Mouse (Mus musculus): ENCODE data around the gene Eif3b.
A peak's percentile ranks its signal among the peaks of the same experiment; 100 is the strongest.
"Not testable (repeated sequence)": the region's sequence is repeated elsewhere in the genome, so short reads cannot be mapped to it uniquely, and the experiment has no call there.

The Eif3b gene

DNA sequence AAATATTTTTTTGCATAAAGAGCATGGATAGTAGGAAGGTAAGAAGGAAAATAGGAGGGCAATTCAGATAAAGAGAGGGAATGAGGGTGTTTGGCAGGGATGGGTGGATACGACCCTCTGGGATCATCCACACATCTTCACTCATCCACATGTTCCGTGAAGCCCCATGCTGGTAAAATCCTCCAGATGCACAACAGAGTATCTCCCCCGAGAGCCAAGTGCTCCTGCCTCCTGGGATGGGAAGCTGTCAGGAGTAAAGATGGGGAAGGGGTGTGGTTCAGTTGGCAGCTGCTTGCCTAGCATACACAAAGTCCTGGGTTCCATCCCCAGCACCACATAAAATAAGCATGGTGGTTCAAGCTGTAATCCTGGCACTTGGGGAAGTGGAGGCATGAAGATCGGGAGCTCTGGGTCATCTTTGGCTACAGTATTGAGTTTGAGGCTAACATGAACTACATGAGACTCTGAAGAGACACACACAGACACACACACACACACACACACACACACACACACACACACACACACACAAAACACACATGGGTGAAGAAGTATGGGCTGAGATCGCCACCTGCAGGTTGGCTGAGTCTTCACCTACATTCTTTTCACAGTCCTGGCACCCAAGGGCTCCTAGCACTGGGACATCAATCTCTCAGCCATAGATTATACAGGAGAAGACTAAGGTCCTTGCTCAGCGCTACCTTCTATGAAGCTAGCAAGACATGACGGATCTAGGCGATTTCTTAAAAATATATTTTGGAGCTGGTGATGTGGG is 22.8 kb upstream of the Eif3b start:
- peak; percentile 53 for DNase-seq

DNA sequence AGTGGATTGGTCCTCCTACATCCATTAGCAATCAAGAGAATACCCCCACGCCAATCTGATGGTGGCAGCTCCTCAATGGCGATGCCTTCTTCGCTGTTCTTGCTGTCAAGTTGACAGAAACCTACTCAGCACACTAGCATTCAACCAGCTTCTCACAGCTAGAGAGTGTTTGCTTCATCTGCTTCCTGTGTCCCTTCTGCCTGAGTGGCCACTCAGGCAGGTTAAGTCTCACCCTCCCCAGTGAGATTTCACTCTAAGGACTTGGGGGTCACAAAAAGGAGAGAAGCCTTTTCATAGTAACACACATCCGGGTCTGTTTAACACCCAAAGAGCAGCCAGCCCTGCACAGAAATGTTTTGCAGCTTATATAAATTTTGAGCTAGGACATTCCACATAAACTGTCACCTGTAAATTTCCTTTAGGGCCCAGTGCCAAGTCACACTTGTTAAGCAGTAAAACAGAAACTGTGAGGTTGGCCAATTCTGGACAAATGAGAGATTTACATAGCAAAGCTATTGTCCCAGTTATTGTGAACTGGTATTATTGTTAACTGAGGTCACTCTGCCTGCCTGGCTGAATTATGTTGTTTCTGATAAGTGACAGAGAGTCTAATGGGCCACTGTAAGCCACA is 16.4 kb upstream of the Eif3b start:
- peak; percentile 25 for DNase-seq

DNA sequence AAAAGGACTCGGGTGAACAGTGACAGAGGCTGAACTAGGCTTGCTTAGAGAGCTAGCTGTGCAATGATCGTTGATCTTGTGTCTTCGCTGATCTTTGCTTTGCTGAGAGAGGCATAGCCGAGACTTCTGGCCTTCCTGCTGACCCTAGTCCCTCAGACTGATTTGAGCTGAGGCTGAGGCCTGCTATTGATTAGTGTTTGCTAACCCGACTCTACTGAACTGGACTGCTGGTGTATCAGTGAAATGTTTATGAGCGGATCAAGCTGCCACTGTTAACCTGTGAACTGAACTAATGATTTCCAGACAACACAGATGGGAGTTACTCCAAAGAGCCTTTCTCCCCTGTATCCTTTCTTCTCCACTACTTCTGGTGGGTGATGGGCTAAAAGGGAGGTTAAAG is 14.0 kb upstream of the Eif3b start:
- no peak for DNase-seq

DNA sequence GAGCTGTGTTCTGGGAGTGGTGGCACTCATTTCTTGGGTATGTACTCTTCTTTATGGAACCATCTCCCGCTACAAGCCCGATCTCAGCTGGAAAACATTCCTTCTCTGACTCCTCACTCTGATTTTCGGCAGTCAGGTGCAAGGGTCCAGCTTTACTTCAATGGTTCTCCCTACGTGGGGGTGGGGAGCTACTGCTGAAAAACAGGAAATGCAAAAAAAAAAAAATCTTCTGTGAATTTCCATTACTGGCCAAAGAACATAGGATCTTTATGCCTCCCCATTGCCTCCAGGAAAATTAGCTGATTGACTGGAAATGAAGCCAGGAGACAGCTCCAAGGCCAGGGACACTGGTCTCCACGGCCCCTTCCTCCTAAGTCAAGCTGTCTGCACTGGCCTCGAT is 12.5 kb upstream of the Eif3b start:
- no peak for DNase-seq

DNA sequence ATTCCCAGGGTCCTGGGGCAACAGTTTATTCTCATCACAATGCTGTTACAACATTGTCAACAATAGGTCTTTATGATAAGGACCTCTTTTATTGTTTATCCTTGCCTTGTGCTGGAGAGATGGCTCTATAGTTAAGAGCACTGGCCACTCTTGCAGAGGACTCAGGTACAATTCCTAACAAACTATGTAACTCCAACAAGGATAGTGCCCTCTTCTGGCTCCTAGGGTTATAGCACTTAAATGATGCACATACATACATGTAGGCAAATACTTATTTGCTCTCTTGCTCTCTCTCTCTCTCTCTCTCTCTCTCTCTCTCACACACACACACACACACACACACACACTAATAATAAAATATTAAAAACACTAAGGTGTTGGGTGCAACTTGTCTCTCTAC is 10.3 kb upstream of the Eif3b start:
- DNase-seq, result no peak

DNA sequence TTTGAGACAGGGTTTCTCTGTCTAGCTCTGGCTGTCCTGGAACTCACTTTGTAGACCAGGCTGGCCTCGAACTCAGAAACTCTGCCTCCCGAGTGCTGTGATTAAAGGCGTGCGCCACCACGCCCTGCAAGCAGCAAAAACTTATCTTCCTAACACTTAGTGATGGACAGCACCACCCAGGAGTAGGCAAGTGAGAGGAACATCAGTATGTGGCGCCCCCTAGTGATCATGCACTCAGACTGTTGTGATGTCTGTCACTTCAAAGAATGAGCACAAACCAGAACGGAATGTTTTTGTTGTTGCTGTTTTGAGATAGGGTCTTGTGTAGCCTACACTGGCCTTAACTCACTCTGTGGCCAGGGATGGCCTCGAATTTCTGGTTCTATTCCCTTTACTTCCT is 7.8 kb upstream of the Eif3b start:
- DNase-seq, result peak; percentile 70

DNA sequence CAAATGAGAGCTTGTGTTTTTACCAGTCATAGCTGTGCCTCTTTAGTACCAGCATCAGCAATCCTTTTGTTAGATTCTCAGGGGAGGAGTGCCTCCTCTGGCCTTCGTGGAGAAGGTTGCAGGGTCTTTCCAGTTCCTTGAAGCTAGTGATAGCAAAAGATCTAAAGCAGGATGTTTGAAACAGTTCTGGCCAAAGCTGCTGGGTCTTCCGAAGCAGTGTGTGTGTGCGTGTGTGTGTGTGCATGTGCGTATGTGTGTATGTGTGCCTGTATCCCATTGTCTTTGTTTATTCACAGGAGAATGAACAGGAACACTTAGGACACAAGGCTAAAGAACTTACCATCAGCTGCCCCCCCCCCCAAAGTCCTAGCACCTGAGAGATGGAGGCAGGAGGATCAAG is 4.5 kb upstream of the Eif3b start:
- no peak for DNase-seq

DNA sequence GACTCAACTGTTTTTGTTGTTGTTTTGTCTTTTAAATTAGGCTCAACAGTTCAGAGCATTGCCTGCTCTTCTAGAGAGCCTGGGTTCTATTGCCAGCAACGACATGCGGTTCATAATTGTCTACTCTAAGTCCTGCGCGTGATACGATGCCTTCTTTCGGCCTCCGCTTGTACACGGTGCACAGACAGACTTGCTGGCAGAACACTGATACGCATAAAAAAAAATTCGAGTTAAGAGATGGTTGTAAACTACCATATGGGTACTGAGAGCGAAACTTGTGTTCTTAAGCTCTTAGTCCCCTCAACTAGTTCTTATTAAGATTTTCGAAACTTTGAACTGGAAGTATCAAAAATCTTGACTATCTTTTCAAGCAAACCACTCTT is 1.0 kb upstream of the Eif3b start:
- DNase-seq, result no peak

DNA sequence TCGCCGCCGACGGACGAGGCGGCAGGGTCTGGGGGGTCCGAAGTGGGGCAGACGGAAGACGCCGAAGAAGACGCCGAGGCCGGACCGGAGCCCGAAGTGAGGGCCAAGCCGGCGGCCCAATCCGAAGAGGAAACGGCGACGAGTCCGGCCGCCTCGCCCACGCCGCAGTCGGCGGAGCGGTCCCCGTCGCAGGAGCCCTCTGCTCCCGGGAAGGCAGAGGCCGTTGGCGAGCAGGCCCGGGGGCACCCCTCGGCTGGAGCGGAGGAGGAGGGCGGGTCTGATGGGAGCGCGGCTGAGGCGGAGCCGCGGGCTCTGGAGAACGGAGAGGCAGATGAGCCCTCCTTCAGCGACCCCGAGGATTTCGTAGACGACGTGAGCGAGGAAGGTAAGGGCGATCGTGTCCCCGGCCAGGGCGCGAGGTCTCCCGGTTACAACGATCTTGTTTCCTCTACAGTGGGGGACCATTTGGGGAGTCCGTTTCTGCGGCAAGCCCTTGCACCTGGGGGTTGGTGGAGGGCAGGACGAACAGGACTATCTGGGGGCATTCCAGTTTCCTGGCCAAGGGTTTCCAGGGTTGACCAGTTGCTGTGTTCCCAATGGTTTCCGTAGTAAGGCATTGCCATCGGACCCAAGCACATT is 433 bp downstream of the Eif3b start:
- no peak for DNase-seq

DNA sequence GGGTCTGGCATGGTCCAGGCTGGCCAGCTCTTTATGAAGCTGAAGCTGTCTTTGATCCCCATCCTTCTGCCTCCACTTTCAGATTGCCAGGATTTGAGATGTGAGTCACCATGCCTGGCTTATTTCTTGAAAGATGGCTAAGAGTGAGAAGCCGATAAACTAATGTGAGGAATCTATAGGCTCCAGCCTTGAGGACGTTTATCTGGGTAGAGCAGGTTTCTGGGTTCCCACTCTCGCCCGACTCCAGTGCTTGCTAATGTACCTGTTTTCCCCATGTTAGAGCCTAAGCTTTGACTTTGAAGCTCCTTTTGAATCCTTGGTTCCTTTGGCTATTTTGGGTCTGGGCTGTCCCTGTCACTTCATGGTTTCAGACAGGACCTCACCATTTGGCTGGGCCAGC is 1.5 kb downstream of the Eif3b start:
- DNase-seq, result no peak

DNA sequence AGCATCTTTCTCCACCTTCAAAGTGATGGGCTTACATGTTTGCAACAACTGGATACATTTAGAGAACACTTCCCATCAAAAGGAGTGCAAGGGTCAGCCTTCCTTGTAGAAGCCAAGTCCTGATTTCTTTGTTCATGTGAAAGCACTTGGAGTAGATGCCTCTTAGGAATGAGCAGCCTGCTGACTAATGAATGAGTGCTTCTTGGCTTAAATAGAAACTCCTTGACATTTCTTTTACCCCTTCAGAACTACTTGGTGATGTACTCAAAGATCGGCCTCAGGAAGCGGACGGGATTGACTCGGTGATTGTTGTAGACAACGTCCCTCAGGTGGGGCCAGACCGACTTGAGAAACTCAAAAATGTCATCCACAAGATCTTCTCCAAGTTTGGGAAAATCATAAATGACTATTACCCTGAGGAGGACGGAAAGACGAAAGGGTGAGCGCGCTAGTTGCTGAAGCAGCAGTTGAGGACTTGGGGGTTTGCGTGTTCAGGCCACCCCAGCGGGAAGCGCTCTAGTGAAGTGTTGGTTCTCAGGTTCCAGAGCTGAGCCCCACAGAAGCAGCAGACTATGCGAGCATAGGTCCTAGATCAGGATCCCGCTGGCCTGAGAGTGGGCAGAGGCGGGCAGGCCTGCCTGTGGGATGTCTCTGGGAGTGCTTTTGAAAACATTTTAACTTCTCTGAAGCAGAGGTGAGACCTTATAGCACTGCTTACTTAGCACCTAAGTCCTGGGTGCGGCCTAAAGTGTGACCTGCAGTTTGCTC is 6.1 kb downstream of the Eif3b start:
- no peak for DNase-seq

DNA sequence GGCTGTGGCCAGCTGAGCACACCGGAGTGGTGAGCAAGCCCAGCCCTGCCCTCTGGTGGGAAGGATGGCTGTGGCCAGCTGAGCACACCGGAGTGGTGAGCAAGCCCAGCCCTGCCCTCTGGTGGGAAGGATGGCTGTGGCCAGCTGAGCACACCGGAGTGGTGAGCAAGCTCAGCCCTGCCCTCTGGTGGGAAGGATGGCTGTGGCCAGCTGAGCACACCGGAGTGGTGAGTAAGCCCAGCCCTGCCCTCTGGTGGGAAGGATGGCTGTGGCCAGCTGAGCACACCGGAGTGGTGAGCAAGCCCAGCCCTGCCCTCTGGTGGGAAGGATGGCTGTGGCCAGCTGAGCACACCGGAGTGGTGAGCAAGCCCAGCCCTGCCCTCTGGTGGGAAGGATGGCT is 20.0 kb downstream of the Eif3b start:
- DNase-seq, result not testable (repeated sequence)

DNA sequence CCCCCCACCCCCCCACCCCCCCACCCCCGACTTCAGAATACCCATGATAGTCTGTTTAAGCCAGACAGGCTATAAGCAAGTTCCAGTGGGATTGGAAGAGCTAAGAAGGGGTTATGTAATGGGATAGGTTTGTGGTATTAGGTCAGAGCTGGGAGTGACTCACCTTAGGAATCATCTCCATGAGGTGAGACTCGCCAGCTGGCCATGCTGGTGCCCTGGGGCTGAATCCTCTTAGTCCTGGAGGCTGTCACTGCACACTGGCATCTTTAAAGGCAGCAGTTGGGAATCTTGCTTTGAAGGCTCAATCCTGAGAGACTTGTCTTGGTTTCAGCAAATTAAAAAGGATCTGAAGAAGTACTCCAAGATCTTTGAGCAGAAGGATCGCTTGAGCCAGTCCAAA is 22.3 kb downstream of the Eif3b start:
- DNase-seq, result no peak

DNA sequence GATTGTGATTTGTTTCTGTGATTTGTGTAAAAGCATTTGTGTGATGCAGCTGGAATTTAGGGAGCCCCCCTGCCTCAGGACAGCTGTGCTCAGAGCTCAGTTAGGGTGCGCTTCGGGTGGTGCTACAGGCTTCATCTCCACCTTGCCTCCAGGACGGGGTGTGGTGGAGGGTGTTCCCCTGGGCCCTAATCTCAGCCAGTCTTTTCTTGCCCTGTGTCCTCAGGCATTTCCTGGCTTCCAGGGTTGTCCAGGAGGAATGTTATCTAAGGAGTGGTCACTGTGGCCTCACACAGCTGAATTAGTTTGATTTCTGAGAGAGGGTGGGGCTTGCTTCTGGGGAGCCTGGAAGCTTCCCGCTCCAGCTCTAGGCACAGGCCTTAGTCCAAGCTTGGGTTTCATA is 24.9 kb downstream of the Eif3b start:
- no peak for DNase-seq

DNA sequence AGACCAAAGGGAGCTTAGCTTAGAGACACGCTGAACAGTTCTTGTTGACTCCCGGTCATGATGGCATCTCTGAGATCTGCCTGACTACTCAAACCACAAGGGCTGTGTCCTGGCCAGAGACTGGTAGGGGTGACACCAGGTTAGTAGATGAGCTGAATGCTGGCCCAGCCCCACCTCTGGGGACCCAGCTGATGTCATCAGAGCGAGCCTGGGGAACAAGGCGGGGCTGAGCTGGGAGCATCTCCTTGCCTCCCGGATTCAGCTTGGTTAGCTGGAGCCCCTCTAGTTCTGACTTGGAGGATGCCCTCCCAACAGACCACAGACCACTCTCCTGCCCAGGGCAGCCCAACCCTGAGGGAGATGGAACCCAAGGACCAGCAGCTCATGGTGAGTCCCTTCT is 26.2 kb downstream of the Eif3b start, which contains the start of gene Gm4869:
TSS of gene Gm4869 (plus strand) at position 301 of the 400 bp plus-strand sequence.
- DNase-seq, result no peak

DNA sequence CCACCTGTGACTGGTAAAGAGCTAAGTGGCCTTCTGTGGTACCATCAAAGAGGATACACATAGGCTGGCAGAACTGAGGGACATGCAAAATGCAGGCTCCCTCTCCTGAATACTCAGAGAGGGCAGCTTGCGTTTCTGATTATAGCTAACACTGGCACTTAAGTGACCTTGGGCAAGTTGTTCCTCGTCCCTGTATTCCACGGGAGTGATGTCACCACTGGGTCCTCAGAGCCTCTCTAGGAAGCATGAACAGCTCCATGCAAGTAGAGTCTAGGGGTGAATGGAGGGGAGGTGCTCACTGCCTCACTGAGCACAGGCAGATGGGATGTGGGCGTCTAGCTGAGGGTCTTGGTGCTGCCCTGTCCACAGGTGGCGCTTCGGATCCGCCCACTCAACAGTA is 26.9 kb downstream of the Eif3b start:
- no peak for DNase-seq

DNA sequence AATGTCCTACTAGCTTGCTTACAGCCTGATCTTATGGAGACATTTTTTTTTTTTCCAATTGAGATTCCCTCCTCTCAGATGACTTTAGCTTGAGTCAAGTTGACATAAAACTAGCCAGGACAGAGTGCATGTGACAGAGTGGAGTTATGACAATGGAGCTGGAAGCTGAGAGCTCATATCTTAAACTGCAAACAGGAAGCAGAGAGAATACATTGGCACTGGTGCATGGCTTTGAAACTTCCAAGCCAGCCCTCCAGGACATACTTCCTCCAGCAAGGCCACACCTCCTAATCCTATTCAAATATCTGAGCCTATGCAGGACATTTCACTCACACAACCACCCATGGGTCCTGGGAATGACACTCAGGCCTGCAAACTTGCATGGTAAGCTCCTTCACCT is 35.4 kb downstream of the Eif3b start:
- no peak for DNase-seq

DNA sequence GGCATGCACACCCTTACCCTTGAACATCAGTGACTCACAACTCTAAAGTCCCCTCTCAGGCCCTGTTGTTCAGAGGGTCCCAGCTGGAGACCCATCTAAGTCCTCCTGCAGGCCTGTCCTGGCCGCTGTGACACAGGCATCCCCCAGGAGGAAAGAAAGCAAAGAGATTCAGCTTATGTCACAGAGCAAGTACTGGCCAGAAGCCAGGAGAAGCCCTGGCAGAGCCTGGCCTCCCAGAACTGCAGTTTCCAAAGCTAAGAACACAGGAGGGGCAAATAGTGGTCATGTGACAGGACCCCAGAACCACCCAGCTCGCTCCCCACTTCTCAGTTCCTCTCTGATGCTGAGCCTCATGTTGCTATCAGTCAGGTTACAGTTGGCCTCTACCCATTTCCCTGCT is 36.3 kb downstream of the Eif3b start:
- DNase-seq, result no peak

DNA sequence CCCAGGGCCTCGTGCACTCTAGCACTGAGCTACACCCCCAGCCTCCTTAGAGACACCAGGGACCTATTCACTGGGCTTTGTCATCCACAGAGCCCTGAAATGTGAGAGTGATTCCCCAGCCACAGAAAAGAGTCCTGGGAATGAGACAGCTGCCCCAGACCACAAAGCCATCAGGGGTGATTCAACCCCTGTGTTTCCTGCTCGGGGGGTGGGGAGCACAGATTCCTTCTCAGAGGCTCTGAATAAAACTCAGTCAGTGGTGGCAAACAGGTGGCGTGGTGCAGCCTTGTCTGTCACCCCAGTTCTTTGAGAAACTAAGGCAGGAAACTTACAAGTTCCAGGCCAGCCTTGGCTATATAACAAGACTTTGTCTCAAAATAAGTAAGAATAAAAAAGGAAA is 42.3 kb downstream of the Eif3b start:
- no peak for DNase-seq

DNA sequence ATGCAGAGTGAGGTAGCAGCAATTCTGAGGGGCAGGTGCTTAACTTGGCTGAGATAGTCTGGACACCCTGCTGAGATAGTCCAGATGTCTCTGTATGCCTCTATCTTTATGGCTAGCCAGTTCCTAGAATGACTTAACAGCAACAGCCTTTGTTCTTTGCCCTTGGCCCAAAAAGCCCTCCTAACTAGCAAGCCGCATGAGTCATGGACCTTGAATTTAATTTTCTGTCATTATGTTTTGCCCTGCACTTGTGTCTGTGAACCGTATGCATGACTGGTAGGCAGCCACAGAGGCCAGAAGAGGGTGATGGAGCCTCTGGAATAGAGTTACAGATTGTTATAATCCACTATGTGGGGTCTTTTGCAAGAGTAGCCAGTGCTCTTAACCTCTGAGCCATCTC is 44.0 kb downstream of the Eif3b start:
- DNase-seq, result not testable (repeated sequence)

DNA sequence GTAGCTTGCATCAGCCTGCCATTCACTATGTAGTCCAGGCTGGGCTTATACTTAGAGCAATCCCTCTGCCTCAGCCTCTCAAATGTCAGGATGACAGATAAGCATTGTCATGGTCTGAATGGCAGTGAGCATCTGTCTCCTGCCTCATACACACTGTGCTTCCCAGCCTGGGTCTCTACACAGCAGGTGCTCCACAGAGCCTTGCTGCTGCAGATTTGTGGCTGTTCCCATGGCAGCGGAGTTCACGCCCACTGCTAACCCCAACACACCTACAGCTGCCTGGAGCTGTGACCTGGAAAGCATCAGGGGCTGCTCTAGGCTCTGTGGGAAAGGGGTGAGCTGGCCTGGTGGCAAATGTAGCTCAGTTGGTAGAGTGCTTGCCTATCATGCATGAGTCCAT is 45.8 kb downstream of the Eif3b start:
- DNase-seq, result no peak

DNA sequence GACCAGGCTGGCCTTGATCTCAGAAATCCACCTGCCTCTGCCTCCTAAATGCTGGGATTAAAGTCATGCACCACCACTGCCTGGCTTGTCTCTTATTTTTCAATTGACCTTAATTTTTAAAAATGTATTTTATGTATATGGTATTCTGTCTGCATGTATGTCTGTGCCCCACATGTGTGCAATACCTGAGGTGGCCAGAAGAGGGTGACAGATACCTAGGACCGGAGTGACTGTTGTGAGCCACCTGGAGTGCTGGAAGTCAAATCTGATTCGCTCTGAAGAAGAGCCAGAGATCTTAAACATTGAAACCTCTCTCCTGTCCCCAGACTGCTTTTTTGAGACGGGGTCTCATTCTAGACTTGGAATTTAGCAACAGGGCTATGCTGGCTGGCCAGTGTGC is 53.2 kb downstream of the Eif3b start:
- DNase-seq, result no peak

DNA sequence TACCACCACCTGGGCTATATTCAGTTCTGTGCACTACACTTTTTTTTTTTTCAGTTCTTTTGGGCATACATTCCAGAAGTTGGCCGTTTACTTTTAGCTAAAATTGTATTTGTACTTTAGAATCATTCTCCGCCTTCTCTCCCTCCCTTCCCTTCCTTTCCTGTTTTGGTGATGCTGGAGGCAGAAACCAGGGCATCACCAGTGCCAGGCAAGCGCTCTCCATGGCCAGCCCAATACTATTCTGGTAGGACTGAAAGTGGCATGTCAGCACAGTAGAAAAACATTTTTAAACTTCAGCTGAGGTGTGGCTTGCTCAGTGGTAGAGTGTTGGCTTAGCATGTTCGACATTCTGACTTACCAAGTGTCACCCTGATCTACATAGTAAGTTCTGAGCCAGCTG is 62.3 kb downstream of the Eif3b start:
- no peak for DNase-seq

DNA sequence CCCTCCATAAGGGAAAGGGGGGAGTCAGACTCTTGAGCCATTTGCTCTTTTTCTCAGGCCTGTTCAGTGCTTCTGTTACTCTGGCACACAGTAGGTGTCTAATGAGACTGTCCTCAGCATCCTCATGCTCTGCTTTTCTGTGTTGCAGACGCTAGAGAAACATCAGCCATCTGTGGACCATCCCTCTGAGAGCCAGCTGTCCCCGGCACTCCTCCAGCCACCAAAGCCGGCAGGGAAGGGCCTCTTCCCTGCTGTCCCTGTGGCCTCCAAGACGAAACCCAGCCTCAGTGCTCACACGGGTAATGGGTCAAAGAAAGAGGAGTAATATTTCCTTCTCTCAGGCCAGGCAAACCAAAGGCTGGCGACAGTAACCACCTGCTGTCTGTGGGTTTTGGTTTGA is 72.0 kb downstream of the Eif3b start:
- DNase-seq, result no peak

All from kidney, adult 18-20 months (tissue).